In genomic region chr4:81492811-81493210, GRCm38 (mm10) we compare ENCODE assay signal across 35 mouse cellular contexts.
"Had no signal": no experiment of that assay in that cellular context is flagged by ENCODE, and none has a peak within 500 bp of the region (broad histone marks: within the 10 kb centered on the region; RNA-seq: fewer than 3 reads in every experiment).

No protein-coding gene starts in this region.

- H3K4me2 ChIP-seq: heart, embryonic 11.5 days; heart, embryonic 12.5 days; heart, embryonic 13.5 days; heart, embryonic 15.5 days; hindbrain, embryonic 12.5 days; hindbrain, embryonic 13.5 days; hindbrain, embryonic 14.5 days; hindbrain, embryonic 15.5 days; intestine, embryonic 15.5 days; kidney, embryonic 15.5 days had no signal

- H3K9me3 ChIP-seq: heart, embryonic 10.5 days; heart, embryonic 12.5 days; heart, embryonic 13.5 days; heart, embryonic 15.5 days; hindbrain, embryonic 10.5 days; hindbrain, embryonic 12.5 days; hindbrain, embryonic 13.5 days; hindbrain, embryonic 15.5 days; intestine, embryonic 15.5 days; kidney, embryonic 15.5 days had no signal

- ATAC-seq: hindbrain, embryonic 16.5 days; hindbrain, postnatal 0 days; inflammation-experienced regulatory T-cells, adult 6 months; intestine, embryonic 15.5 days; intestine, embryonic 16.5 days; intestine, postnatal 0 days had no signal

- H3K4me3 ChIP-seq: heart, embryonic 10.5 days; heart, embryonic 12.5 days; heart, embryonic 13.5 days; heart, embryonic 15.5 days; hindbrain, embryonic 10.5 days; hindbrain, embryonic 12.5 days; hindbrain, embryonic 13.5 days; hindbrain, embryonic 15.5 days; intestine, embryonic 15.5 days; kidney, embryonic 15.5 days; left cerebral cortex, adult 2 months had no signal

- H3K27ac ChIP-seq: heart, embryonic 10.5 days; heart, embryonic 13.5 days; heart, embryonic 15.5 days; hindbrain, embryonic 10.5 days; hindbrain, embryonic 12.5 days; hindbrain, embryonic 13.5 days; hindbrain, embryonic 14.5 days; hindbrain, embryonic 15.5 days; hindbrain, postnatal 0 days; intestine, embryonic 15.5 days; kidney, embryonic 15.5 days; kidney, postnatal 0 days; left cerebral cortex, adult 2 months had no signal

- H3K36me3 ChIP-seq: heart, embryonic 10.5 days; heart, embryonic 12.5 days; heart, embryonic 13.5 days; heart, embryonic 15.5 days; hindbrain, embryonic 10.5 days; hindbrain, embryonic 12.5 days; hindbrain, embryonic 13.5 days; hindbrain, embryonic 15.5 days; intestine, embryonic 15.5 days; kidney, embryonic 15.5 days had no signal

- H3K4me1 ChIP-seq: heart, embryonic 10.5 days; heart, embryonic 12.5 days; heart, embryonic 13.5 days; heart, embryonic 15.5 days; hindbrain, embryonic 10.5 days; hindbrain, embryonic 12.5 days; hindbrain, embryonic 13.5 days; hindbrain, embryonic 15.5 days; intestine, embryonic 15.5 days; kidney, embryonic 15.5 days had no signal

- H3K9ac ChIP-seq: heart, embryonic 12.5 days; heart, embryonic 13.5 days; heart, embryonic 15.5 days; hindbrain, embryonic 12.5 days; hindbrain, embryonic 13.5 days; hindbrain, embryonic 14.5 days; hindbrain, embryonic 15.5 days; intestine, embryonic 15.5 days; kidney, embryonic 15.5 days had no signal

- DNase-seq: heart, postnatal 10 days; heart, postnatal 14 days; heart, postnatal 36 days; heart, postnatal 4 days; kidney, adult 11 months; kidney, adult 18-20 months; kidney, adult 2 months; kidney, adult 8-10 months; kidney, adult 9 months; kidney, postnatal 10 days; kidney, postnatal 14 days; kidney, postnatal 25 days; kidney, postnatal 36 days; kidney, postnatal 4 days; layer of hippocampus, adult 9-11 months; layer of hippocampus, postnatal 36 days had no signal

- H3K27me3 ChIP-seq: heart, embryonic 12.5 days; heart, embryonic 13.5 days; heart, embryonic 15.5 days; hindbrain, embryonic 12.5 days; hindbrain, embryonic 13.5 days; hindbrain, embryonic 15.5 days; intestine, embryonic 15.5 days; kidney, embryonic 15.5 days had no signal
